Comparison of ENCODE assay signal across 24 mouse cellular contexts in genomic region chr11:100991027-100991534, GRCm38 (mm10). TPM values are rescaled to one million over a fixed set of nuclear protein-coding genes. Genes with fewer than 3 reads are reported as not detected.
DNase-seq lines count a peak whose midpoint lies in the region; ATAC-seq lines count a peak whose summit lies in the region.
"Had no signal": no experiment of that assay in that cellular context is flagged by ENCODE, and none has a peak within 500 bp of the region (broad histone marks: within the 10 kb centered on the region; RNA-seq: fewer than 3 reads in every experiment).

No protein-coding gene starts in this region.

- no peaks in the 10 kb centered on the region for H3K9me3 ChIP-seq in forebrain, embryonic 11.5 days (ENCODE audit: control insufficient read depth, low read length)
- no peaks in the 10 kb centered on the region for H3K9me3 ChIP-seq in forebrain, embryonic 12.5 days
- no peaks in the 10 kb centered on the region for H3K9me3 ChIP-seq in midbrain, embryonic 14.5 days (ENCODE audit: control insufficient read depth, low read length)
- H3K9me3 ChIP-seq in midbrain, embryonic 13.5 days, result no peaks in the 10 kb centered on the region
- H3K9me3 ChIP-seq in neural tube, embryonic 15.5 days (replicated peaks), result no peaks in the 10 kb centered on the region
- no peaks in the 10 kb centered on the region for H3K9me3 ChIP-seq in intestine, embryonic 15.5 days
- H3K9me3 ChIP-seq: embryonic facial prominence, embryonic 12.5 days; forebrain, embryonic 15.5 days; heart, embryonic 10.5 days had no signal

- no peaks in the 10 kb centered on the region for H3K4me1 ChIP-seq in forebrain, embryonic 11.5 days (replicated peaks; ENCODE audit: control insufficient read depth, insufficient read depth, low read length)
- peaks cover 3% of the 10 kb centered on the region; the same call in 1 of the 2 replicates for H3K4me1 ChIP-seq in forebrain, embryonic 12.5 days
- no peaks in the 10 kb centered on the region for H3K4me1 ChIP-seq in midbrain, embryonic 14.5 days (ENCODE audit: control insufficient read depth, insufficient read depth, low read length)
- H3K4me1 ChIP-seq in midbrain, embryonic 13.5 days (replicated peaks), result no peaks in the 10 kb centered on the region
- no peaks in the 10 kb centered on the region for H3K4me1 ChIP-seq in neural tube, embryonic 15.5 days
- H3K4me1 ChIP-seq in intestine, embryonic 15.5 days (replicated peaks), result no peaks in the 10 kb centered on the region
- H3K4me1 ChIP-seq: embryonic facial prominence, embryonic 12.5 days; forebrain, embryonic 15.5 days had no signal

- H3K36me3 ChIP-seq in forebrain, embryonic 11.5 days (ENCODE audit: control insufficient read depth, insufficient read depth, low read length), result no peaks in the 10 kb centered on the region
- no peaks in the 10 kb centered on the region for H3K36me3 ChIP-seq in forebrain, embryonic 12.5 days (replicated peaks)
- H3K36me3 ChIP-seq in midbrain, embryonic 14.5 days (ENCODE audit: control insufficient read depth, insufficient read depth, low read length), result no peaks in the 10 kb centered on the region
- H3K36me3 ChIP-seq in midbrain, embryonic 13.5 days, result no peaks in the 10 kb centered on the region
- no peaks in the 10 kb centered on the region for H3K36me3 ChIP-seq in neural tube, embryonic 15.5 days
- no peaks in the 10 kb centered on the region for H3K36me3 ChIP-seq in intestine, embryonic 15.5 days
- H3K36me3 ChIP-seq: embryonic facial prominence, embryonic 12.5 days; forebrain, embryonic 15.5 days; heart, embryonic 10.5 days had no signal

- no peak for ATAC-seq in forebrain, embryonic 11.5 days (replicated peaks; ENCODE audit: low FRiP score)
- no peak for ATAC-seq in forebrain, embryonic 12.5 days (ENCODE audit: low FRiP score)
- ATAC-seq in midbrain, embryonic 14.5 days (ENCODE audit: low FRiP score, low TSS enrichment), result no peak
- ATAC-seq in midbrain, embryonic 13.5 days, result no peak
- ATAC-seq in neural tube, embryonic 15.5 days (ENCODE audit: low FRiP score), result no peak
- ATAC-seq in intestine, embryonic 15.5 days, result no peak
- ATAC-seq: activated CD4-positive, CD25-positive, alpha-beta regulatory T cell, adult 4 months; forebrain, embryonic 15.5 days; lung, postnatal 0 days had no signal

- WGBS in forebrain, embryonic 11.5 days, result 31% methylated on average over 6 of the region's 6 CpGs
- WGBS in forebrain, embryonic 12.5 days, result 28% methylated on average over 6 of the region's 6 CpGs
- WGBS in midbrain, embryonic 14.5 days, result 13% methylated on average over 6 of the region's 6 CpGs
- 14% methylated on average over 6 of the region's 6 CpGs for WGBS in midbrain, embryonic 13.5 days
- WGBS in neural tube, embryonic 15.5 days, result 35% methylated on average over 6 of the region's 6 CpGs
- WGBS in intestine, embryonic 15.5 days, result 29% methylated on average over 6 of the region's 6 CpGs

- H3K9ac ChIP-seq in forebrain, embryonic 11.5 days (ENCODE audit: low read length), result no peak overlapping the region
- no peak overlapping the region for H3K9ac ChIP-seq in forebrain, embryonic 12.5 days
- H3K9ac ChIP-seq in midbrain, embryonic 14.5 days (replicated peaks; ENCODE audit: low read length), result no peak overlapping the region
- H3K9ac ChIP-seq in midbrain, embryonic 13.5 days (replicated peaks), result no peak overlapping the region
- no peak overlapping the region for H3K9ac ChIP-seq in neural tube, embryonic 15.5 days (replicated peaks)
- H3K9ac ChIP-seq in intestine, embryonic 15.5 days, result no peak overlapping the region
- H3K9ac ChIP-seq: embryonic facial prominence, embryonic 12.5 days; forebrain, embryonic 15.5 days had no signal

- H3K4me3 ChIP-seq in forebrain, embryonic 11.5 days (ENCODE audit: low read depth, low read length), result no peak overlapping the region
- no peak overlapping the region for H3K4me3 ChIP-seq in forebrain, embryonic 12.5 days (replicated peaks)
- no peak overlapping the region for H3K4me3 ChIP-seq in midbrain, embryonic 14.5 days (replicated peaks; ENCODE audit: low read depth, low read length)
- no peak overlapping the region for H3K4me3 ChIP-seq in midbrain, embryonic 13.5 days (replicated peaks)
- H3K4me3 ChIP-seq in neural tube, embryonic 15.5 days (replicated peaks), result no peak overlapping the region
- no peak overlapping the region for H3K4me3 ChIP-seq in intestine, embryonic 15.5 days (replicated peaks)
- H3K4me3 ChIP-seq: embryonic facial prominence, embryonic 12.5 days; erythroblast, embryonic 14.5 days; forebrain, embryonic 15.5 days; heart, embryonic 10.5 days had no signal

- H3K27ac ChIP-seq in forebrain, embryonic 11.5 days (ENCODE audit: low read depth, low read length), result no peak overlapping the region
- no peak overlapping the region for H3K27ac ChIP-seq in forebrain, embryonic 12.5 days
- H3K27ac ChIP-seq in midbrain, embryonic 14.5 days (replicated peaks; ENCODE audit: low read depth, low read length), result no peak overlapping the region
- no peak overlapping the region for H3K27ac ChIP-seq in midbrain, embryonic 13.5 days
- no peak overlapping the region for H3K27ac ChIP-seq in neural tube, embryonic 15.5 days (replicated peaks)
- H3K27ac ChIP-seq in intestine, embryonic 15.5 days, result no peak overlapping the region
- H3K27ac ChIP-seq: embryonic facial prominence, embryonic 12.5 days; forebrain, embryonic 15.5 days; heart, embryonic 10.5 days; stomach, postnatal 0 days had no signal

- H3K4me2 ChIP-seq in forebrain, embryonic 11.5 days (ENCODE audit: low read depth, low read length, severe bottlenecking), result no peak overlapping the region
- H3K4me2 ChIP-seq in forebrain, embryonic 12.5 days, result no peak overlapping the region
- H3K4me2 ChIP-seq in midbrain, embryonic 14.5 days (ENCODE audit: low read length), result no peak overlapping the region
- H3K4me2 ChIP-seq in midbrain, embryonic 13.5 days (replicated peaks), result no peak overlapping the region
- H3K4me2 ChIP-seq in neural tube, embryonic 15.5 days, result no peak overlapping the region
- no peak overlapping the region for H3K4me2 ChIP-seq in intestine, embryonic 15.5 days (replicated peaks)
- H3K4me2 ChIP-seq: embryonic facial prominence, embryonic 12.5 days; forebrain, embryonic 15.5 days had no signal

- H3K27me3 ChIP-seq in forebrain, embryonic 11.5 days (ENCODE audit: control insufficient read depth, insufficient read depth, low read length), result no peaks in the 10 kb centered on the region
- H3K27me3 ChIP-seq in forebrain, embryonic 12.5 days, result no peaks in the 10 kb centered on the region
- H3K27me3 ChIP-seq in midbrain, embryonic 14.5 days (ENCODE audit: control insufficient read depth, insufficient read depth, low read length), result no peaks in the 10 kb centered on the region
- no peaks in the 10 kb centered on the region for H3K27me3 ChIP-seq in midbrain, embryonic 13.5 days
- H3K27me3 ChIP-seq in neural tube, embryonic 15.5 days (replicated peaks), result no peaks in the 10 kb centered on the region
- H3K27me3 ChIP-seq in intestine, embryonic 15.5 days (replicated peaks), result no peaks in the 10 kb centered on the region
- H3K27me3 ChIP-seq: forebrain, embryonic 15.5 days had no signal

- DNase-seq in forebrain, embryonic 11.5 days (ENCODE audit: low spot score), result peak; percentile 57
- DNase-seq in midbrain, embryonic 14.5 days, result peak; percentile 46
- DNase-seq in embryo, embryonic 10.5 days (ENCODE audit: low spot score), result peak; percentile 30
- peak; percentile 55 for DNase-seq in retina, postnatal 7 days (ENCODE audit: low read depth, low spot score)
- DNase-seq: adrenal gland, postnatal 10 days; B cell, adult 2 months; gastrocnemius, postnatal 36 days; heart, postnatal 10 days; kidney, adult 8-10 months; kidney, postnatal 14 days; liver; right cerebral cortex, adult 18-20 months; thymus, postnatal 25 days had no signal

RNA-seq across cellular contexts. Expression of gene Atp6v0a1, which starts 18.2 kb away (rescaled TPM):
- 44.7 and 47.0 TPM in 2 replicates for polyA plus RNA-seq in forebrain, embryonic 11.5 days (2014; fragmentation: Nextera tagmentation; extraction: Ambion mirVana)
- polyA plus RNA-seq in forebrain, embryonic 12.5 days (2016; fragmentation: Nextera tagmentation; extraction: Ambion mirVana), result 48.9 and 54.9 TPM in 2 replicates
- polyA plus RNA-seq in midbrain, embryonic 14.5 days (2014; fragmentation: Nextera tagmentation; extraction: Ambion mirVana), result 115 and 119 TPM in 2 replicates
- polyA plus RNA-seq in midbrain, embryonic 13.5 days (2015; fragmentation: Nextera tagmentation; extraction: Ambion mirVana), result 87.6 and 90.8 TPM in 2 replicates
- polyA plus RNA-seq in neural tube, embryonic 15.5 days (2015; fragmentation: Nextera tagmentation; extraction: Ambion mirVana), result 150 and 167 TPM in 2 replicates
- polyA plus RNA-seq in intestine, embryonic 15.5 days (2015; fragmentation: Nextera tagmentation; extraction: Ambion mirVana), result 35.4 and 36.2 TPM in 2 replicates

RNA-seq across cellular contexts. Expression of gene Cavin1, which starts 20.4 kb away (rescaled TPM):
- polyA plus RNA-seq in forebrain, embryonic 11.5 days (2014; fragmentation: Nextera tagmentation; extraction: Ambion mirVana), result 11.8 and 14.2 TPM in 2 replicates
- polyA plus RNA-seq in forebrain, embryonic 12.5 days (2016; fragmentation: Nextera tagmentation; extraction: Ambion mirVana), result 29.9 and 35.6 TPM in 2 replicates
- 8.0 and 16.3 TPM in 2 replicates for polyA plus RNA-seq in midbrain, embryonic 14.5 days (2014; fragmentation: Nextera tagmentation; extraction: Ambion mirVana)
- polyA plus RNA-seq in midbrain, embryonic 13.5 days (2015; fragmentation: Nextera tagmentation; extraction: Ambion mirVana), result 28.3 and 30.4 TPM in 2 replicates
- 45.6 and 73.4 TPM in 2 replicates for polyA plus RNA-seq in neural tube, embryonic 15.5 days (2015; fragmentation: Nextera tagmentation; extraction: Ambion mirVana)
- 223 and 237 TPM in 2 replicates for polyA plus RNA-seq in intestine, embryonic 15.5 days (2015; fragmentation: Nextera tagmentation; extraction: Ambion mirVana)

RNA-seq across cellular contexts. Expression of gene Stat3, which starts 51.7 kb away (rescaled TPM):
- 26.2 and 27.8 TPM in 2 replicates for polyA plus RNA-seq in forebrain, embryonic 11.5 days (2014; fragmentation: Nextera tagmentation; extraction: Ambion mirVana)
- polyA plus RNA-seq in forebrain, embryonic 12.5 days (2016; fragmentation: Nextera tagmentation; extraction: Ambion mirVana), result 30.8 and 34.1 TPM in 2 replicates
- polyA plus RNA-seq in midbrain, embryonic 14.5 days (2014; fragmentation: Nextera tagmentation; extraction: Ambion mirVana), result 29.6 and 30.6 TPM in 2 replicates
- polyA plus RNA-seq in midbrain, embryonic 13.5 days (2015; fragmentation: Nextera tagmentation; extraction: Ambion mirVana), result 28.7 and 34.3 TPM in 2 replicates
- 57.9 and 66.9 TPM in 2 replicates for polyA plus RNA-seq in neural tube, embryonic 15.5 days (2015; fragmentation: Nextera tagmentation; extraction: Ambion mirVana)
- 45.8 and 48.9 TPM in 2 replicates for polyA plus RNA-seq in intestine, embryonic 15.5 days (2015; fragmentation: Nextera tagmentation; extraction: Ambion mirVana)
